Mouse (Mus musculus): ENCODE measurements around the gene Nav2. TPM values are rescaled to one million over a fixed set of nuclear protein-coding genes. Genes with fewer than 3 reads are reported as not detected.

The Nav2 gene
- total and polyA plus RNA-seq, 2 experiments from 2014 or later: 16.3 to 44.0 TPM

- H3K27me3 ChIP-seq (ENCODE audit: insufficient read depth, low read length): no peaks in the 10 kb centered on the region
- H3K4me3 ChIP-seq (ENCODE audit: low read depth, low read length): no peak overlapping the region
- no peak overlapping the region for H3K4me2 ChIP-seq (ENCODE audit: low read depth)
- peaks cover 4% of the 10 kb centered on the region for H3K36me3 ChIP-seq (ENCODE audit: insufficient read depth)
- ATAC-seq (no peak), DNase-seq (no peak)
- WGBS: 95% methylated on average over 8 of the region's 8 CpGs
- no peak overlapping the region for H3K27ac ChIP-seq (ENCODE audit: low read depth, low read length)
- TF ChIP-seq CTCF (IDR thresholded peaks at IDR 0.05; ENCODE audit: low read depth): no peak
- H3K4me1 ChIP-seq (ENCODE audit: insufficient read depth): no peaks in the 10 kb centered on the region
- no peak overlapping the region for H3K9ac ChIP-seq
- no peaks in the 10 kb centered on the region for H3K9me3 ChIP-seq (ENCODE audit: low read length)
Observed at GRCm38 (mm10) chr7:49476163-49476562, 567.6 kb downstream of the Nav2 start.

GRCm38 (mm10) chr7:49476666-49477065 lies 568.1 kb downstream of the Nav2 start:
- H3K4me3 ChIP-seq (ENCODE audit: low read depth, low read length): no peak overlapping the region
- no peak overlapping the region for H3K27ac ChIP-seq (ENCODE audit: low read depth, low read length)
- H3K9me3 ChIP-seq (ENCODE audit: low read length): no peaks in the 10 kb centered on the region
- no peak overlapping the region for H3K4me2 ChIP-seq (ENCODE audit: low read depth)
- no peak for DNase-seq
- no peaks in the 10 kb centered on the region for H3K27me3 ChIP-seq (ENCODE audit: insufficient read depth, low read length)
- no peaks in the 10 kb centered on the region for H3K4me1 ChIP-seq (ENCODE audit: insufficient read depth)
- peak; percentile 48; the same call in 1 of the 2 replicates for TF ChIP-seq CTCF (IDR thresholded peaks at IDR 0.05; ENCODE audit: low read depth)
- ATAC-seq: 0 out of 2 replicates have a peak, but pooled peaks have one; percentile 25
- WGBS: 68% methylated on average over 5 of the region's 5 CpGs
- H3K36me3 ChIP-seq (ENCODE audit: insufficient read depth): peaks cover 4% of the 10 kb centered on the region
- no peak overlapping the region for H3K9ac ChIP-seq

- Histone ChIP-seq H3K9ac (no peak overlapping the region), H3K36me3 (ENCODE audit: insufficient read depth) (peaks cover 4% of the 10 kb centered on the region), H3K4me2 (ENCODE audit: low read depth) (no peak overlapping the region), H3K27me3 (ENCODE audit: insufficient read depth, low read length) (no peaks in the 10 kb centered on the region), H3K9me3 (ENCODE audit: low read length) (no peaks in the 10 kb centered on the region), H3K27ac (ENCODE audit: low read depth, low read length) (no peak overlapping the region), H3K4me3 (ENCODE audit: low read depth, low read length) (no peak overlapping the region), H3K4me1 (ENCODE audit: insufficient read depth) (no peaks in the 10 kb centered on the region)
- 80% methylated on average over 9 of the region's 9 CpGs for WGBS
- no peak for TF ChIP-seq CTCF (IDR thresholded peaks at IDR 0.05; ENCODE audit: low read depth)
- ATAC-seq (no peak), DNase-seq (no peak)
Observed at GRCm38 (mm10) chr7:49477076-49477975, 568.8 kb downstream of the Nav2 start.

GRCm38 (mm10) chr7:49477976-49478349 lies 569.4 kb downstream of the Nav2 start:
- ATAC-seq: no peak
- no peak overlapping the region for H3K4me3 ChIP-seq (ENCODE audit: low read depth, low read length)
- H3K4me2 ChIP-seq (ENCODE audit: low read depth): no peak overlapping the region
- TF ChIP-seq CTCF (IDR thresholded peaks at IDR 0.05; ENCODE audit: low read depth): no peak
- WGBS: 56% methylated on average over 7 of the region's 7 CpGs
- no peak overlapping the region for H3K9ac ChIP-seq
- H3K36me3 ChIP-seq (ENCODE audit: insufficient read depth): peaks cover 4% of the 10 kb centered on the region
- no peak overlapping the region for H3K27ac ChIP-seq (ENCODE audit: low read depth, low read length)
- no peak for DNase-seq
- H3K27me3 ChIP-seq (ENCODE audit: insufficient read depth, low read length): no peaks in the 10 kb centered on the region
- H3K9me3 ChIP-seq (ENCODE audit: low read length): no peaks in the 10 kb centered on the region
- no peaks in the 10 kb centered on the region for H3K4me1 ChIP-seq (ENCODE audit: insufficient read depth)

DNA sequence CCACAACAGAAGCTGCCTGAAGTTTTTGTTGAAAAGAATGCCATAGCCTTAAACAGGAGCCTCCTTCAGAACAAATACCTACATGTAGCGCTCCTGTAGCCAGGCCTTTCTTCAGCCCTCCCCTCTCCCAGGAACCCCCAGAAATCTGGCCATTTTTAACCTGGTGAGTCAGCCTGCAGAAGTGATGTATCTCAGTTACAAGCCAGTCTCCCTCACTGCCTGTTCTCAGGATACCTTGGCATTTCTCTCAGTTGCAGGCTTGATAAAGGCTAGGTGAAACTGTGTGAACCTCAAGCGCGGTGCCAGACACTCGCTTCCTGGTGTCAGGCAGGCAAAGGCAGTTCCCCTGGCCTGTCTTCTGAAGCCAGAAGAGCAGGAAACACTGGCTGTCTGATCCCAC lies 570.4 kb downstream of the Nav2 start:
- TF ChIP-seq CTCF (IDR thresholded peaks at IDR 0.05; ENCODE audit: low read depth): no peak
- Histone ChIP-seq H3K9me3 (ENCODE audit: low read length) (no peaks in the 10 kb centered on the region), H3K27ac (ENCODE audit: low read depth, low read length) (no peak overlapping the region), H3K4me3 (ENCODE audit: low read depth, low read length) (no peak overlapping the region), H3K4me2 (ENCODE audit: low read depth) (no peak overlapping the region), H3K9ac (no peak overlapping the region), H3K27me3 (ENCODE audit: insufficient read depth, low read length) (no peaks in the 10 kb centered on the region), H3K4me1 (ENCODE audit: insufficient read depth) (no peaks in the 10 kb centered on the region), H3K36me3 (ENCODE audit: insufficient read depth) (peaks cover under 1% of the 10 kb centered on the region)
- no peak for ATAC-seq
- 86% methylated on average over 4 of the region's 4 CpGs for WGBS
- DNase-seq: no peak

DNA sequence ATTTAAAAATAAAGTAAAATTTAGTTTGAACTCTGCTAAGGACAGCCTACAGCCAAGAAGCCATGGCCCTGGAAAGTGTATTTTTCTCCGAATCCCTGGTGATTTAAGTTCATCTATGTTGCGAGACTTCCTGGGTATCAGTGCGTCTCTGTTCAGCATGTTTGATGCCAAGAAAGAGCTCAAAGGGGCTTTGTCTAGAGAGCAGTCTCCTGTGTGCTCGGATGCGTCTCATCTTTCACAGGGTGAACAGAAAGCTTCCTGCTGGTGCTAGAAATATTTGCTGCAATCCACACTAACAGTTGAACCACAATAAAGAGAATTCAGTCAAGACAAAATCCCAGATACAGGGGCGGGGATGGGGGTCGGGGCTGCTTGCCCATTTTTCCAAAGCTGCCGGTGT lies 572.4 kb downstream of the Nav2 start:
- Histone ChIP-seq H3K4me3 (ENCODE audit: low read depth, low read length) (no peak overlapping the region), H3K9me3 (ENCODE audit: low read length) (no peaks in the 10 kb centered on the region), H3K27ac (ENCODE audit: low read depth, low read length) (no peak overlapping the region), H3K9ac (no peak overlapping the region), H3K4me1 (ENCODE audit: insufficient read depth) (0 out of 2 replicates have a peak, but pooled peaks cover 2% of the 10 kb centered on the region), H3K27me3 (ENCODE audit: insufficient read depth, low read length) (no peaks in the 10 kb centered on the region), H3K4me2 (ENCODE audit: low read depth) (no peak overlapping the region), H3K36me3 (ENCODE audit: insufficient read depth) (no peaks in the 10 kb centered on the region)
- TF ChIP-seq CTCF (IDR thresholded peaks at IDR 0.05; ENCODE audit: low read depth): no peak
- DNase-seq (no peak), ATAC-seq (no peak)
- WGBS: 34% methylated on average over 8 of the region's 8 CpGs

DNA sequence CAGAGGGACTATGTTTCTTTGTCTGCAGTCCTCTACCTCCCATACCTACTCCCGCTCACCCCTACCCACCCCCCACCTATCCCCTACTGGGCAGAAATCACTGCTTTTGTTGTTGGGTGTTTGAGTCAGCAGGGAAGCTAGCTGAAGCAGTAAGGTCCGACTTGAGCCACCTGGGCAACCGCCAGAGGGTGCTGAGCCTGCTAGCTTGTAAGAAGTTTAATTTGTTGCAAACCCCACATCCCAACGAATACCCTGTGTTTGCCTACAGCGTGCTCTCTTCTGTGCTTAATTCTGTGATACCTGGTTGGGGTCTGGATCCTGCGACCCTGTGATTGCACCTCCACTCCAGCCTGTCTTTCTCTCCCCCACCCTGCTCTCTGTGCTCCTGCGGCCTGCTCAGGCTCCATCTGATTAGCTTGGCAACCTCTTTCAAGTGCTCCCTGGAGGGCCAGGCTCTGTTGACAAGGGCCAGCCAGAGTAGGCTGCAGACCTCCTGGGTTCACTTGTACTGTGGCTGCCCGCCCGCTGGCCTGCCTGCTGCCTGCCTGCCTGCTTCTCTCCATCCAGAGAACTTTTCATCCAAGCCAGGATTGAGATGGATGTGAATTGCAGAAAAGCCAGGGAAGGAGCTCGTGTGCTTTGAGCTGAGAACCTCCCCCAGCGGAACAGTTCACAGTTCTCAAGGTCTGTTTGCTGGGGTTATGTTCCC lies 575.7 kb downstream of the Nav2 start:
- 0 out of 2 replicates have a peak, but pooled peaks cover 2% of the 10 kb centered on the region for H3K4me1 ChIP-seq (ENCODE audit: insufficient read depth)
- H3K4me2 ChIP-seq (ENCODE audit: low read depth): no peak overlapping the region
- no peaks in the 10 kb centered on the region for H3K9me3 ChIP-seq (ENCODE audit: low read length)
- no peak overlapping the region for H3K9ac ChIP-seq
- DNase-seq: peak; percentile 29
- ATAC-seq: peak; percentile 53
- no peaks in the 10 kb centered on the region for H3K36me3 ChIP-seq (ENCODE audit: insufficient read depth)
- peak overlapping the region; percentile 66 for H3K27ac ChIP-seq (ENCODE audit: low read depth, low read length)
- peak; percentile 20; the same call in 1 of the 2 replicates for TF ChIP-seq CTCF (IDR thresholded peaks at IDR 0.05; ENCODE audit: low read depth)
- no peaks in the 10 kb centered on the region for H3K27me3 ChIP-seq (ENCODE audit: insufficient read depth, low read length)
- WGBS: 19% methylated on average over 11 of the region's 11 CpGs
- H3K4me3 ChIP-seq (ENCODE audit: low read depth, low read length): no peak overlapping the region
